Mouse (Mus musculus) forebrain, embryonic 16.5 days (tissue): ENCODE measurements at regions not wholly inside any gene's neighbourhood (a gene's known extent, or its start where the extent isn't known, plus 50 kb on each side); places are given as distances from the start of the nearest gene placed in this dataset.
"Not testable (repeated sequence)": the region's sequence is repeated elsewhere in the genome, so short reads cannot be mapped to it uniquely, and the experiment has no call there.

ENCODE experiments used
- ATAC-seq: fragments of 200-750 bp; cut with Nextera tagmentation; 2 replicates; pipeline ENCODE4 v1.8.0; 2017; ENCODE audit warnings: mild to moderate bottlenecking, moderate library complexity
- H3K27ac ChIP-seq: fragments of 300-500 bp; sonication (generic); 2 replicates; pipeline ENCODE4 v1.5.1; 2014; ENCODE audit warnings: low read length, control low read depth
- H3K27me3 ChIP-seq: fragments of 300-500 bp; sonication (generic); replicated peaks from 2 replicates; pipeline ENCODE4 v1.6.1; 2014; ENCODE audit warnings: low read length; ENCODE audit not compliant: control insufficient read depth, insufficient read depth
- H3K36me3 ChIP-seq: fragments of 300-500 bp; sonication (generic); 2 replicates; pipeline ENCODE4 v1.6.1; 2014; ENCODE audit not compliant: control insufficient read depth, insufficient read depth
- H3K4me1 ChIP-seq: fragments of 300-500 bp; sonication (generic); replicated peaks from 2 replicates; pipeline ENCODE4 v1.6.1; 2014; ENCODE audit warnings: low read length; ENCODE audit not compliant: control insufficient read depth, insufficient read depth
- H3K4me2 ChIP-seq: fragments of 300-500 bp; sonication (generic); 2 replicates; pipeline ENCODE4 v1.6.1; 2014; ENCODE audit warnings: mild to moderate bottlenecking, low read length, control low read depth
- H3K4me3 ChIP-seq: fragments of 300-500 bp; sonication (generic); replicated peaks from 2 replicates; pipeline ENCODE4 v1.5.1; 2014; ENCODE audit warnings: mild to moderate bottlenecking, low read length, control low read depth
- H3K9ac ChIP-seq: fragments of 300-500 bp; sonication (generic); replicated peaks from 2 replicates; pipeline ENCODE4 v1.6.1; 2014; ENCODE audit warnings: low read depth, low read length, control low read depth
- H3K9me3 ChIP-seq: fragments of 300-500 bp; sonication (generic); 2 replicates; pipeline ENCODE4 v1.6.1; 2016; ENCODE audit warnings: low read length; ENCODE audit not compliant: control insufficient read depth
- WGBS: fragments of 180-500 bp; shearing (Covaris S2); extraction: QIAGEN DNeasy Blood & Tissue Kit; methylation state at CpG from one replicate; pipeline ENCODE4 v1.1.7; 2014; 5-methylcytosine and 5-hydroxymethylcytosine counted together

GRCm38 (mm10) chr1:26459892-26460291 is 227.4 kb downstream of the 4931408C20Rik start:
- H3K27ac ChIP-seq, result no peak overlapping the region
- WGBS, result 89% methylated on average over 1 of the region's 1 CpGs
- H3K4me1 ChIP-seq, result no peaks in the 10 kb centered on the region; the same call in 1 of the 2 replicates
- no peak for ATAC-seq
- no peak overlapping the region for H3K9ac ChIP-seq
- H3K4me2 ChIP-seq, result no peak overlapping the region
- H3K36me3 ChIP-seq, result no peaks in the 10 kb centered on the region
- H3K4me3 ChIP-seq, result no peak overlapping the region
- no peaks in the 10 kb centered on the region for H3K9me3 ChIP-seq
- H3K27me3 ChIP-seq, result no peaks in the 10 kb centered on the region

- Histone ChIP-seq H3K9ac (no peak overlapping the region), H3K36me3 (no peaks in the 10 kb centered on the region), H3K9me3 (no peaks in the 10 kb centered on the region), H3K4me2 (no peak overlapping the region), H3K4me3 (no peak overlapping the region), H3K4me1 (no peaks in the 10 kb centered on the region), H3K27ac (no peak overlapping the region), H3K27me3 (no peaks in the 10 kb centered on the region)
- 78% methylated on average over 5 of the region's 5 CpGs for WGBS
- no peak for ATAC-seq
Measured at GRCm38 (mm10) chr1:26426383-26426782, 260.9 kb downstream of the 4931408C20Rik start.

GRCm38 (mm10) chr1:26387938-26388897 is 299.0 kb downstream of the 4931408C20Rik start:
- WGBS, result 3% methylated on average over 11 of the region's 11 CpGs
- peak overlapping the region; percentile 37; the same call in 1 of the 2 replicates for H3K4me2 ChIP-seq
- ATAC-seq, result peak; percentile 43
- no peaks in the 10 kb centered on the region for H3K36me3 ChIP-seq
- H3K4me1 ChIP-seq, result no peaks in the 10 kb centered on the region; the same call in 1 of the 2 replicates
- H3K4me3 ChIP-seq, result no peak overlapping the region
- H3K27ac ChIP-seq, result no peak overlapping the region
- H3K27me3 ChIP-seq, result no peaks in the 10 kb centered on the region
- no peaks in the 10 kb centered on the region for H3K9me3 ChIP-seq
- H3K9ac ChIP-seq, result no peak overlapping the region

GRCm38 (mm10) chr1:26340543-26340942 is 346.7 kb downstream of the 4931408C20Rik start:
- H3K9me3 ChIP-seq, result no peaks in the 10 kb centered on the region
- WGBS, result 85% methylated on average over 4 of the region's 4 CpGs
- H3K4me3 ChIP-seq, result no peak overlapping the region
- H3K27me3 ChIP-seq, result no peaks in the 10 kb centered on the region
- no peak overlapping the region for H3K4me2 ChIP-seq
- H3K36me3 ChIP-seq, result no peaks in the 10 kb centered on the region
- no peak overlapping the region for H3K9ac ChIP-seq
- H3K27ac ChIP-seq, result no peak overlapping the region
- no peak for ATAC-seq
- no peaks in the 10 kb centered on the region for H3K4me1 ChIP-seq

- not testable (repeated sequence) for H3K27me3 ChIP-seq, ATAC-seq, H3K36me3 ChIP-seq, H3K27ac ChIP-seq, H3K4me3 ChIP-seq, H3K9ac ChIP-seq, H3K9me3 ChIP-seq, H3K4me1 ChIP-seq, H3K4me2 ChIP-seq
- 91% methylated on average over 5 of the region's 5 CpGs for WGBS
Measured at GRCm38 (mm10) chr1:26339876-26340275, 347.4 kb downstream of the 4931408C20Rik start.

- no peaks in the 10 kb centered on the region for H3K27me3 ChIP-seq
- H3K9me3 ChIP-seq, result no peaks in the 10 kb centered on the region
- no peak overlapping the region for H3K9ac ChIP-seq
- 73% methylated on average over 2 of the region's 2 CpGs for WGBS
- peak; percentile 52; the same call in 1 of the 2 replicates for ATAC-seq
- H3K27ac ChIP-seq, result no peak overlapping the region
- no peaks in the 10 kb centered on the region for H3K4me1 ChIP-seq
- no peaks in the 10 kb centered on the region for H3K36me3 ChIP-seq
- no peak overlapping the region for H3K4me3 ChIP-seq
- no peak overlapping the region for H3K4me2 ChIP-seq
Measured at GRCm38 (mm10) chr1:26289582-26289981, 397.7 kb downstream of the 4931408C20Rik start.

- H3K9ac ChIP-seq, result no peak overlapping the region
- peak; percentile 73; the same call in 1 of the 2 replicates for ATAC-seq
- H3K36me3 ChIP-seq, result no peaks in the 10 kb centered on the region
- H3K27me3 ChIP-seq, result no peaks in the 10 kb centered on the region
- H3K4me1 ChIP-seq, result no peaks in the 10 kb centered on the region
- H3K4me3 ChIP-seq, result no peak overlapping the region
- 18% methylated on average over 4 of the region's 4 CpGs for WGBS
- H3K9me3 ChIP-seq, result no peaks in the 10 kb centered on the region
- H3K4me2 ChIP-seq, result no peak overlapping the region
- H3K27ac ChIP-seq, result no peak overlapping the region
Measured at GRCm38 (mm10) chr1:26282885-26283613, 404.2 kb downstream of the 4931408C20Rik start.

- H3K9ac ChIP-seq, result no peak overlapping the region
- ATAC-seq, result no peak
Measured at GRCm38 (mm10) chr1:26276606-26277005, 410.7 kb downstream of the 4931408C20Rik start.

GRCm38 (mm10) chr1:26243351-26243750 is 413.8 kb upstream of the Adgrb3 start:
- Histone ChIP-seq H3K4me2 (no peak overlapping the region), H3K4me1 (no peaks in the 10 kb centered on the region), H3K9me3 (no peaks in the 10 kb centered on the region), H3K4me3 (no peak overlapping the region), H3K27me3 (no peaks in the 10 kb centered on the region), H3K27ac (no peak overlapping the region), H3K9ac (no peak overlapping the region), H3K36me3 (no peaks in the 10 kb centered on the region)
- 80% methylated on average over 5 of the region's 5 CpGs for WGBS
- ATAC-seq, result no peak

More at GRCm38 (mm10) chr1:26276606-26277005, 410.7 kb downstream of the 4931408C20Rik start:
- Histone ChIP-seq H3K9me3 (no peaks in the 10 kb centered on the region), H3K27ac (no peak overlapping the region), H3K4me2 (no peak overlapping the region), H3K4me1 (no peaks in the 10 kb centered on the region), H3K36me3 (no peaks in the 10 kb centered on the region), H3K4me3 (no peak overlapping the region), H3K27me3 (no peaks in the 10 kb centered on the region)
